Mouse (Mus musculus) kidney, postnatal 14 days (tissue): ENCODE data around the gene Mad1l1.
A peak's percentile ranks its signal among the peaks of the same experiment; 100 is the strongest.

Experiments used
- DNase-seq: peaks from one replicate; pipeline ENCODE4 v3.0.0; 2022; ENCODE audit warnings: mixed read lengths

The Mad1l1 gene

DNA sequence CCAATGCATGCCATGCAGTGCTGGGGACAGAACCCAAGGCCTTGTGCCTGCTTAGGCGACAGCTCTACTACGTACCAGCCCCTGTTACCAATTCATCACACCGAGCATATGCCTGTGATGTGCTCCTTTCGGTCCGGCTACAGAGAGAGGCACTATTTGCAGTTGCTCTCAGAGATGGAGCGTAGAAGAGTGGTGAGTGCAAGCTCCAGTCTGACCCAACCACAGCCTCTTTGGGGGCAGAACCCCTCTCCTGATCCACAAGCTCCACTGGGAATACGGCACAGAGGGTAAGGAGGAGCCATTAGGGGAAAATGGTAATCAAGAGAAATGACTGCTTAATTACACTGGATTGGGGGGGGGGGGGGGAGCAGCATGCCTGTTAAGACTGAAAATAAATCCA lies 193.4 kb downstream of the Mad1l1 start:
- no peak for DNase-seq

DNA sequence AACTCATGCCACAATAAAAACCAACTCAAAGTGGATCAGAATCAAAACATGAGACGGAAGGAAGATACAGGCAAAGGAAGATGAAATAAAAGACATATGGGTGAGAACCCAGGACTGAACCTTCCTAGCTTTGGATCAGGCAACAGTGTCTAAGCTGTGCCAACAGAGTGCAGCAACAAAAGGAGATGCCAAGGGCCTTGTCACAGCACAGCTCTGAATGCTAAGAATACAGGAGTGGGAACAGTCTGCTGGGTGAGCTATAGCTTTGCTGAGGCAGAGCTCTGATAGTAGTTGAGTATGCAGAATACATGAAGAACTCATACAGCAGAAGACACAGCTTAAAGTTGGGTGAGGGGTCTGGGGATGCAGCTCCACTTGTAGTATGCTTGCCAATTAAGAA lies 196.7 kb downstream of the Mad1l1 start:
- DNase-seq = no peak

DNA sequence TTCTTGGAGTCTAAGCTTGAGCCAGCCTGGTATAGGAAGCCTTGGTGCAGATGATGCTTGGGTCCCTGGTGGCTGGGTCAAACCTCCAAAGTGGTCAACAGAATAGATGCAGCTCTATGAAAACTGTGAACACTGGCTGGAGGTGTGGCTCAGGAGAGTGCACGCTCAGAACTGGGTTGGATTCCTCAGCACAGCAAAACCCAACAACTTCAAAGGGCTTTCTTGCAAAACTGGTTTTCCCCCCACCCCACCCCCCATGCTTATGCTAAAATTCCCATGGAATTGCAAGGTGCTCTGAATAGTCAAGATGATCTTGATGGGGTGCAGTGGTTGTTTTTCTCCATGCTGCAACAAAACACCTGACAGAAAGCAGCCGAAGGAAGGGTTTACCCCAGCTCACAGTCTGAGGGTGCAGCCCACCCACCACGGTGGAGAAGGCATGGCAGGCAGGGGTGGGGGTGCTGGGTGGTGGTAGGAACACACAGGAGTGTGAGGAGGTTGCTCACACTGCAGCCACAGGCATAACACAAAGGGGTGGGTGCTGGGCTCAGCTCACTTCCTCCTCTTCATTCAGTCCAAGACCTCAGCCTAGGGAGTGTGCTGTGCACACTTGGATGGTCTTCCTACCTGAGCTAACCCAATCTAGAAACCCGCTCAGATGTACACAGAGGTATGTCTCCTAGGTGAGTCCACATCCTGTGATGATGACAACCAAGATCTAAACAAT lies 197.5 kb downstream of the Mad1l1 start:
- no peak for DNase-seq

GRCm38 (mm10) chr5:140123194-140123593 lies 198.2 kb downstream of the Mad1l1 start:
- DNase-seq = no peak

- no peak for DNase-seq
These were observed 199.4 kb downstream of the Mad1l1 start for GRCm38 (mm10) chr5:140121966-140122365.

DNA sequence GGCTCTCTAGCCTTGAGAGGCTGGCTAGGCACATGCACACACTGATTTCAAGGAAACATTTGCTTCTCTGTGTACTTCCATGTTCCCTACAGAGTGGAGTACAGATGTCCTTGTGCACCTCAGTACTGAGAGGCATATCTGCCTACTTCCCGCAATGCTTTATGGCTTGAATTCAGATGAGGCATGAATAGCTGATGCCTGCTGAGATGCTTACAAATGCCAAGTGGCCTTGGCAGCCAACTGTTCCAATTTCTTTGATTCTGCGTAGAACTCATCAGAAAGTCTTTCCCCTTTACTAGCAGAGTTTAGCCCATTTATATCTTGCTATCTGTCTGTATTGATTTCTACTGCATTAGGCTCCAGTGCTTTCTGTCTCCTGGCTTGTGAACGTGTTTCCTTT lies 202.4 kb downstream of the Mad1l1 start:
- no peak for DNase-seq

- peak; percentile 45 for DNase-seq
These were observed 203.4 kb downstream of the Mad1l1 start for GRCm38 (mm10) chr5:140117968-140118367.

DNA sequence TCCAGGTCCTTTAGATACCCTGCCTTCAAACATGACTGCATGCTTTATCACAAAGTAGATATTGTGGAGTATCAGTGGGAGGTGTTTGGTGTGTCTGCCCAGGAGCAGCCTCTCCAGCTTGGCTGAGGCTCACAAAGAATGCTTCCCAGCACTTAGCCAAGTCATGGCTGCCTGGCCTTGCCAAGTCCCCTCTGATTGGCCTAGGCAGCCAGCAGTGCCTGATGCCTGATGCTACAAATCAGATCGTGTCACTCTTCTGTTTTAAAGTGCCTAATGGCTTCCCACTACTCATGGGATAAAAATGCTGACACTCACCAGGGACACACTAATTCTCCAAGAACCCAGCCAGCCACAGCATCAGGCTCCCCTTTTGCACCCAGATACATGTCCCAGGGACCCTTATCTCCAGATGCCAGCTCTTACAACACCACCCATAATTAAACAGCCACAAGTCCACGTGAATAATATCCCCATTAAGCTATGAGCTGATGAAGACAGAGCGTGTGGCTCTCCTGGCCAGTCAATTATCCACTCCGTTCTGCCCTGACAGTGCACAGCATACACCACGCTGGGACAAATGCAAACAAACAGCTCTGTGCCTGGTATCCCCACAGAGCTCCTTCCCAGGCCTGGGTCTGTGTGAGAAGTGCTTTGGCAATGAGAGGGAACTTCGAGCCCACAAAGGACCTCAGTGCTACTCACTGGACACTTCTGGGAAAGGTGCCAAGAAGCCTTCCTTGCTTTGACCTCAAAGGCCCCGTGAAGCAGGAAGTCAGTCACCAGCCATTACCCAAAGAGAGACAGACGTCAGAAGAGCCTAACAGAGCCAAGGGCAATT lies 205.7 kb downstream of the Mad1l1 start:
- peak; percentile 88 for DNase-seq

DNA sequence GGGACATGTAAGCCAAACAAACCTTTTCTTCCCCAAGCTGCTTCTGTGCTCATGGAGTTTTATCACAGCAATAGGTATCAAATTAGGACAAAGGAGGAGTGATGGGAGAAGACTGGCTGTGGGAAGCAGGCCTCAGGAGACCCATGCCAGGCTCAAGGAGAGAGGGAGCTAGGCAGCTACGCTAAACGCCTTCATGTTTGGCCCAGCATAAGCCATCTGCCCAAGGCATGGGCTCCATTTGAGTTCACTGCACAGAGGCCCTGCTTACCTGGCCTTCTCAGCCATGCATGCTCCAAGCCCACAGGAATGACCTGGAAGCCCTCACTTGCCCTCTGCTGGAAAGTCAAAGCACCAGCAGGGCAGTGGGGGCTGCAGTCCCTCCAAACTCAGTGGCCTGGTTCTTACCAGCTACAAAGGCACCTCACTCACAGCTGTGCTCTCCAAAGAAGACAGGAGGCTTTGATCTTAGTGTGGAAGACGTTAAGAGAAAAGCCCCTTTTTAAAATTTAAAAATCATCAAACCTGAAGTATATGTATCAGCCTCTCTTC lies 206.8 kb downstream of the Mad1l1 start:
- DNase-seq = no peak

GRCm38 (mm10) chr5:140113281-140113680 lies 208.1 kb downstream of the Mad1l1 start:
- DNase-seq = no peak

GRCm38 (mm10) chr5:140110024-140110423 lies 211.3 kb downstream of the Mad1l1 start:
- no peak for DNase-seq

DNA sequence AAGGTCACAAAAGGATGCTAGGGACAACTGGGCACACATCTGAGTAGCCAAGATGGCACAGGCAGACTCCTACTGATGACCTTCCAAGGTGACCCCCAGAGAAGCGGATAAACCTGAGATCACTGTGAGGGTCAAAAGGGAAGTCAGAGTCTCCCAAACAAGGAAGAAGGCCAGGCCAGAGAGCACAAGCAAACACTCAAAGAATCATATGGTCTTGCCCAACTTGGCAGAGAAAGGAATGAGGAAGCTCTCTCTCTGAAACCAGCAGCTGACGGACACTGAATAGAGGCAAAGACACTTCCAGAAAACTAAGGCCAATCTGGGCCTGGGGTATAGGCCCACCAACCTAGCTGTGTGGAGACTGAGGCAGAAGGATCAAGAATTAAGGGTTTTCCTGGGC lies 213.4 kb downstream of the Mad1l1 start:
- DNase-seq = no peak

GRCm38 (mm10) chr5:140106051-140106450 lies 215.3 kb downstream of the Mad1l1 start:
- DNase-seq = no peak

DNA sequence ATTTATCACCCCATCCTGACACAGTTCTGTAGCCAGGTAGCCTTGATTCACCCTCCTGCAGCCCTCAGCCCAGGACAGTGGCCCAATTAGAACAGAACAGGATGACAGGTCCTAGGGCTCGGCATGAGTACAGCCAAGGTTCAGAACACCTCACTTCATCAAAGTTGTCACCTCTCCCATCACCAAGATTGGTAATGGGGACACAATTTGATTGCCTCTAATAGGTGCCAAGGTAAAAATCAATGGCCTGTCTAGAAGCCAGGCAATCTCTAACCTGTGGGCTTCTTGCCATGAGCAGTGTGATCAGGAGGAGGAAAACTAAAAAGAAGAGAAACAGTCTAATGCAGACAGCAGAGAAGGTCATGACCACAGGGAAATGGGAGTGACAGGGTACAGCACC lies 216.5 kb downstream of the Mad1l1 start:
- no peak for DNase-seq

DNA sequence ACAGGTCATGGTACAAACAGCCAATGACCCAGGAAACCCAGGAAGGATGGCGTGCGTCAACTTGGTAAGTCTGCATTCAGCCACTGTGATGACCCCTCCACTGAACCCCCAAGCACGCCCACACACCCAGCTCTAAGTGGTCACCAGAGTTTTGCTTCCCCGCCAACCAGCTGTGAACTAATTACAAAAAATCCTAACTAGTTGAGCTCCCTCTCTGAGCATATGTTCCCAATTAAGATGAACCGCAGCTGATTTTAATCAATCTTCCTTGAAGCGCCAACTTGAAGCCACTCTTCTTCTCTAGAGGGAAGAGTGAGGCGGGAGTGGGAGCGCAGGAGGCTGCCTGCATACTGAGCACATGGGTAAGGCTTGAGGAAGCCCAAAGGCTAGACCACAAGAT lies 218.6 kb downstream of the Mad1l1 start:
- no peak for DNase-seq

DNA sequence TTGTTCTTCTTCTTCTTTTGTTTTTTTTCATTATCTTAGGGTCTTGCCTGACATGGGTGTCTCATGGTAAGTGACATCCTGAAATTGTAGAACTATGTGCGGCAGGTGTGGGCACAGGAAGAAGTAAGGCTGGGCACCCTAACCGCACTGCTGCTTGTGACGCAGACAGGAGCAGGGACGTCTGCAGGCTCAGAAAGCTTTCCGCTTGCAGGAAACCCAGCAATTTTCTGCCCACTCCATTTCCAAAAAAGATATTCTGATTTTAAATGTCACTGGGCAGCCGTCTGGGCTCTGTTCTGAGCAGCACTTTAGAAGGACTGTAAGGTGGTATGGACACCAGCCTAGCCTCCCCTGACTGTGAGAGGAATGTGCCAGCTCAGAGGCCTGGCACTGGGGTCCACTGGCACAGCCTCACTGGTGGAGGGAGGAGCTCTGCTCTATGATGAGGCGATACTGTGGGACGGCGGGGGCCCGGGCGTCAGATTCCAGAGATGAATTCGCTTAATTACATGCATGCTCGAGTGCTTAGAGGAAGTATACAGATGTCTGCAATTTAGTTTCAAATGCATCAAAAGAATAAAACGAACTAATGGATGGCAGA lies 219.8 kb downstream of the Mad1l1 start:
- no peak for DNase-seq

- no peak for DNase-seq
These were observed 222.6 kb downstream of the Mad1l1 start for GRCm38 (mm10) chr5:140098711-140099110.

- DNase-seq = peak; percentile 77
These were observed 226.1 kb downstream of the Mad1l1 start for GRCm38 (mm10) chr5:140095203-140095602.

DNA sequence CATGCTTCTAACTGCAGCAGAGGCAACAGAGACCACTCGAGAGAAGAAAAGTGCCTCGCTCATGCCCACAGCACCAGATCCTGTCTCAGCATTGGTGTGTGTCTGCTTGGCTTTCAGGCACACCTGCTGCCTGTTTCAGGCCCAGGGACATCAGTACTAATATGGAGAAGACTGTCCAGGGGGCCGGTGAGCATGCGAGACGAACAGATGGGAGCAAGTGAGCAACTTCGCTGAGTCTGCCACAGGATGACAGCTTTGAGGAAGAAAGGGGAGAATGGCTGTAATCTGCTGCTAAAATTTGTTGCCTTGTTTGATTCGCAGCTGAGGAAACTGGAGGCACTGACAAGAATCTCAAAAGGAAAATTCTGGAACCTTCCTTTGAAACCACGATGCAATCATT lies 227.9 kb downstream of the Mad1l1 start:
- no peak for DNase-seq

GRCm38 (mm10) chr5:140091601-140092000 lies 229.8 kb downstream of the Mad1l1 start:
- no peak for DNase-seq

DNA sequence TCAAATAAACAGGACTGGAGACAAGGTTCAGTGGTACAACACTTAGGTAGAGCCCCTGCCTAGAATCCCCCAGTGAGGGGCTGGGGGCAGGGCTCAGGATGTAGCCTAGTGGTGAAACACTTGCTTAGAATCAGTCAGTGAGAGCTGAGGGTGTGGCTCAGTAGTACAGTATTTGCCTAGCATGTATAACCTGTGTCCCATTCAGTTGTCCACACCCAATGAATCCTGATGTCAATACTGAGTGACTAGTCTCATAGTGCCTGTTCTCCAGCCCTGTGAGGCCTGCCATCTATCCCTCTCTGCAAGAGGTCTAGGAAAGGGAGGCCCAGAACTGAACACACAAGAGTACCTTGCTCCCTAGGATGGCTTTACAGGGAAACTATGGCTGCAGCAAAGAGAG lies 232.1 kb downstream of the Mad1l1 start:
- no peak for DNase-seq

- no peak for DNase-seq
These were observed 234.1 kb downstream of the Mad1l1 start for GRCm38 (mm10) chr5:140087242-140087641.

DNA sequence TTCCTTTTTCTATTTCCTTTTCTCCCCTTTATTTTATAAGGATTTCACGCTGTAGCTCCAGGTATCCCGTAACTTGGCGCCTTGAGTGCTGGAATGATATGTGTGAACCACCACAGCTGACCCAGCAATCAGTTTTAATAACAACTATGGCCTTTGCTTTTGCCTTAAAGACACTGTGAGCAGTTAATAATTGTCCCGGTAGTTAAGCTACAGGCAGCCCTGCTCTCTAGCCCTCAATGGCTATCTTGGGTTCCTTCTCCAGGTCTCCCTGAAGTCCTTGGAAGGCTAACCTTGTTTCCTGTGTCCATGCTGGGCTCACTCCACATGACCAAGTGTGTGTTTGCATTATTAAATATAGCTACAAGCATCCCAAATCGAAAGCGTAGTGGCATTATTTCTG lies 237.0 kb downstream of the Mad1l1 start:
- peak; percentile 32 for DNase-seq

DNA sequence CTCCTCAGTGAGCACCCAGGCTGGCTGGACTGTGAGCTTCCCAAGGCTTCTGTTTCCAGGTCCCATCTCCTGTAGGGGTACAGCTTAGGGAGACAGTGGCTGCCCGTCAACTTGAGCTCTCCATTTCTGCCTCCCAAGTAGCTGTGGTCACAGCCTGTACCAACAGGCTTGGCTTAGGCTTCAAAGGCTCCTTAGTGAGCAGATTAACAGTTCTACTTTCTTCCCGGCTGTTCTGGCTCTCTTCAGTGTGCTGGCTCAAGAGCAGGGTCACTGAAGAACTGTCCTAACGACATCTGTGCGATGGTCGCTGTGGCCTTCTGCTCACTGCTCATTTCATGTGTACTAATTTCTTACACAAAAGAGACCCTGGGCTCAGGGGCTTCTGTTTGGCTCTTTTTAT lies 237.4 kb downstream of the Mad1l1 start:
- DNase-seq = no peak
